Mouse (Mus musculus) intestine, embryonic 16.5 days (tissue): ENCODE measurements around the gene Zfp968. TPM values are rescaled to one million over a fixed set of nuclear protein-coding genes. Genes with fewer than 3 reads are reported as not detected.
"Not testable (repeated sequence)": the region's sequence is repeated elsewhere in the genome, so short reads cannot be mapped to it uniquely, and the experiment has no call there.

Experiments
- ATAC-seq: fragments of 200-750 bp; cut with Nextera tagmentation; 2 replicates; pipeline ENCODE4 v1.8.0; 2017; ENCODE audit warnings: moderate TSS enrichment, moderate library complexity
- H3K27ac ChIP-seq: fragments of 300-500 bp; sonication (generic); 2 replicates; pipeline ENCODE4 v1.5.1; 2014; ENCODE audit warnings: mild to moderate bottlenecking, low read length
- H3K27me3 ChIP-seq: fragments of 300-500 bp; sonication (generic); replicated peaks from 2 replicates; pipeline ENCODE4 v1.6.1; 2014; ENCODE audit warnings: low read length, control low read depth, mixed read lengths; ENCODE audit not compliant: control insufficient read depth, insufficient read depth
- H3K36me3 ChIP-seq: fragments of 300-500 bp; sonication (generic); 2 replicates; pipeline ENCODE4 v1.6.1; 2014; ENCODE audit warnings: low read length, control low read depth; ENCODE audit not compliant: control insufficient read depth, insufficient read depth
- H3K4me1 ChIP-seq: fragments of 300-500 bp; sonication (generic); 2 replicates; pipeline ENCODE4 v1.6.1; 2014; ENCODE audit warnings: low read length, control low read depth, mixed read lengths; ENCODE audit not compliant: control insufficient read depth, insufficient read depth
- H3K4me2 ChIP-seq: fragments of 300-500 bp; sonication (generic); 2 replicates; pipeline ENCODE4 v1.6.1; 2014; ENCODE audit warnings: low read depth, low read length, control low read depth
- H3K4me3 ChIP-seq: fragments of 300-500 bp; sonication (generic); 2 replicates; pipeline ENCODE4 v1.5.1; 2014; ENCODE audit warnings: mild to moderate bottlenecking, low read length
- H3K9ac ChIP-seq: fragments of 300-500 bp; sonication (generic); 2 replicates; pipeline ENCODE4 v1.6.1; 2014; ENCODE audit warnings: low read depth, low read length
- H3K9me3 ChIP-seq: fragments of 300-500 bp; sonication (generic); 2 replicates; pipeline ENCODE4 v1.6.1; 2016; ENCODE audit warnings: low read length, control low read depth; ENCODE audit not compliant: control insufficient read depth
- WGBS: fragments of 180-500 bp; shearing (Covaris S2); extraction: QIAGEN DNeasy Blood & Tissue Kit; methylation state at CpG from one replicate; pipeline ENCODE4 v1.1.7; 2014; 5-methylcytosine and 5-hydroxymethylcytosine counted together
- polyA plus RNA-seq: library from polyadenylated mRNA; unstranded; fragments of >200 nt; fragmentation: Nextera tagmentation; extraction: Ambion mirVana; gene quantifications from 2 replicates; pipeline ENCODE4 v1.2.1, GENCODE M21; 2015

Zfp968 gene
- 4.6 and 5.0 TPM in 2 replicates for polyA plus RNA-seq

DNA sequence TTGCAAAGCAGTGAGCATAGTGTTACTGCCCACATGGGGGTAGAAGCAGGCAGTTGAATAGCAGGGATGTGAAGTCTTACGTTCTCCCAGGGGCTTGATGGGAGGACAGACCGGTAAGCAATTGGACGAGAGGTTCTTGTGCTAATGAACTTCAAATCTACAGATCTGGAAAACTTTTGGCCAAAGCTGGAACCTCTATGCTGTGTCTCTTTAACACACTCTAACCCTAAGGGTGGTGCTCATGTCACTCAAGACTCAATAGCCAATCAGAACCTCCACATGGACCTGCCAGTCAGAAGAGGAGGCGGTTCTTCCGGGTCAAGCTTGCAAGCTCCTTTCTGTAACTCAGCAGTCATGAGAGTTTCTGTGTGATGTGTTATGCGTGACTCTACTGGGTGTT, at the start of gene Zfp968:
TSS of gene Zfp968 (plus strand) at position 301 of the 400 bp plus-strand sequence.
- no CpG with 5 or more reads among the region's 6 CpGs for WGBS

DNA sequence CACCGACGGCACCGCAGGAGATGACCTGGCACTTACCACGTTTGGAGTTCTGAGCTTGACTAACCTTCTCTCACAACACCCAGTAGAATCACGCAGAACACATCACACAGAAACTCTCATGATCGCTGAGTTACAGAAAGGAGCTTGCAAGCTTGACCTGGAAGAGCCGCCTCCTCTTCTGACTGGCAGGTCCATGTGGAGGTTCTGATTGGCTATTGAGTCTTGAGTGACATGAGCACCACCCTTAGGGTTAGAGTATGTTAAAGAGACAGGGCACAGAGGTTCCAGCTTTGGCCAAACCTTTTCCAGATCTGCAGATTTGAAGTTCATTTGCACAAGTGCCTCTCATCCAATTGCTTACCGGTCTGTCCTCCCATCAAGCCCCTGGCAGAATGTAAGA, 34.1 kb upstream of the Zfp968 start, which contains the start of gene Gm4631:
TSS of gene Gm4631 (minus strand) at position 101 of the 400 bp plus-strand sequence.
- not testable (repeated sequence) for H3K27me3 ChIP-seq, H3K27ac ChIP-seq, H3K9ac ChIP-seq, H3K4me1 ChIP-seq, H3K36me3 ChIP-seq, H3K9me3 ChIP-seq, ATAC-seq, H3K4me2 ChIP-seq, H3K4me3 ChIP-seq
- WGBS = no CpG with 5 or more reads among the region's 8 CpGs

More for the DNA sequence above, at the start of gene Zfp968:
- H3K9me3 ChIP-seq, H3K4me1 ChIP-seq, H3K4me2 ChIP-seq, H3K27ac ChIP-seq, H3K36me3 ChIP-seq, H3K27me3 ChIP-seq, H3K9ac ChIP-seq, ATAC-seq, H3K4me3 ChIP-seq: not testable (repeated sequence)

Other genes starting within 250 kb of the Zfp968 start
- gene Gm14399, start 230.4 kb upstream of the Zfp968 start, polyA plus RNA-seq = 4.6 and 4.9 TPM in 2 replicates
- 0.27 and 0.64 TPM in 2 replicates for gene Gm14443, start 196.6 kb upstream of the Zfp968 start, polyA plus RNA-seq
- 4.1 and 5.7 TPM in 2 replicates for gene Gm14391, start 165.5 kb upstream of the Zfp968 start, polyA plus RNA-seq
- not detected in 2 replicates for gene Gm14440, start 97.3 kb upstream of the Zfp968 start, polyA plus RNA-seq
- gene Gm4631, start 34.2 kb upstream of the Zfp968 start, polyA plus RNA-seq = 12.0 and 12.5 TPM in 2 replicates
- gene Gm4724, start 63.4 kb downstream of the Zfp968 start, polyA plus RNA-seq = 7.4 and 12.1 TPM in 2 replicates
- 5.1 and 6.1 TPM in 2 replicates for gene Zfp965, start 97.5 kb downstream of the Zfp968 start, polyA plus RNA-seq